Mouse (Mus musculus) kidney, postnatal 25 days (tissue): ENCODE data around the gene Plek2.

ENCODE experiments used
- DNase-seq, 2 experiments: peaks; one replicate each; pipeline ENCODE4 v3.0.0; 2021; ENCODE audit warnings: mixed read lengths in 2 of 2

Gene Plek2

DNA sequence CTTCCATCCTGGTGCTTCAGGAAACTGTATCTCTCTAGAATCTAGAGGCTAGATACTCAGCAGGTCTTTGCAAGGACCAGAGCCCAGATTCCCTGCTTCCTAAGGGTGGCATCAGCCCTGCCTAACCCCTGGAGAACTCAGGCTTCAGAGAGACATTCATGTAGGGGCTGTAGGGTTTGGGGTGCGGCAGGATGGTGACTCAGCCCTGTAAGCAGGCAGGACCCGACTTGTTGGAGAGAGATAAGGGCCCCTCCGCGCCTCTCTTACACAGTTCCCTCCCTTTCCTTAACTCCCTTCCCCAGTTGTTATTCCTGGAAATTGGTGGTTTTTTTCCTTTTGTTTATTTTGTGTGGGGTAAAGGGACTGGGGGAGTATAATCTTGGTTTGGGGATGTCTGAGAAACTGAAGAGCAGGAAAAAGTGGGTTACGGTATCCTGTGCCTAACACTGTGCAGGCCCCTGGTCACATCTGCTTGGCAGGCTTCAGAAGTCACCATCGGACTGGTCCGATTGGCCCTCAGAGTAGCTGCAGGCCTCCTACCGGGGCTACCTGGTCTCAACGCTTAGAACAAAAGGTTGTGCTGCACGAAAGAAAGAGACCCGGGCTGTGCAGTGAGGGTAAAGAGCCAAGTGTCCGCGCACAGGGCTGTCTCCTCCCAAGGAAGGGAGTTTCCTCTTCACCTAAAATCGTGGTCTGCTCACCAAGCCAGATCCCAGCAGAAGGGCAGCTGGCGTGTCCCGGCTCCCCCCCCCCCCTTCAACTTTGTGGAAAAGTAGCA is 4.1 kb upstream of the Plek2 start:
- no peak for DNase-seq

DNA sequence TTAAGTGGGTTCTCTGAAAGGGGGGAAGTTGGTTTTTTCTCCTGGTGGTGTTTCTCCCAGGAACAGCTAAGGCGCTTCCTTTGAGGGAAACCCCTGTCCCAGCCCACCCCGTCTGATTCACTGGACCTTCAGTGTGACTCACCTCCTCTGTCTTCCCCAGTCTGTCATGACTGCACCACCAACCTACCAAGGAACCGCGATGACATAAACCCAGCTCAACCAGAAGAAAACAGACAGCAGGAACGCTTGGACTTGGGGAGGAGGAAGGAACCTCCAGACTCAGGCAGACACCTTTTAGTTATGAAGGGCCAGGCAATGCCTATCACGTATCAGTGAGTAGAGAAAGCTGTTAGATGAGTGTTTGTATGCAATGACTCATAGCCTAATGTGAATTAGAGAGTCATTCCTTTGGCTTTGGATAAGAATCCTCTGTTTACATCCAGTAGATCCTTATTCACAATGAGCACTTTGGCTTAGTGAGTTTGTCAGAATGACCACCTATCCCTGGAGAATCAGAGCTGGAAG is 1.4 kb upstream of the Plek2 start:
- DNase-seq: peak in 1 of 2 experiments; percentile 9

DNA sequence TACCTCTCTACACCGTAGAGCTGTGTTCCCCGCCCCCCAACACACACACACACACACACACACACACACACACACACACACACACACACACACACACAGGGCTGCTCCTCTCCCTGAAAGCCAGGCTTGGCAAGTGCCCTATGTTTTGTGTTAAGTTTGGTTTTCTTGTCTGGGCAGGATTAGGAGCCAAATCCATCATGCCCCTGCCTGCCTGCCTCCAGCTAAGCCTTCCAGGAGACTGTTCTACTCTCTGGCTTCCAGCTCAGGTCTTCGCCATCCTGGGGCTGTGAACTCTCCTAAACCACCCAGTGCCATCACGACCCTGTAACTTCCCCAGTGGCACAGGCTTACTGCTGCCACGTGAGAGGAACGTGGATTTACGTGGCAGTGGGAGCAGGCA is 2.3 kb downstream of the Plek2 start:
- DNase-seq: no peak

DNA sequence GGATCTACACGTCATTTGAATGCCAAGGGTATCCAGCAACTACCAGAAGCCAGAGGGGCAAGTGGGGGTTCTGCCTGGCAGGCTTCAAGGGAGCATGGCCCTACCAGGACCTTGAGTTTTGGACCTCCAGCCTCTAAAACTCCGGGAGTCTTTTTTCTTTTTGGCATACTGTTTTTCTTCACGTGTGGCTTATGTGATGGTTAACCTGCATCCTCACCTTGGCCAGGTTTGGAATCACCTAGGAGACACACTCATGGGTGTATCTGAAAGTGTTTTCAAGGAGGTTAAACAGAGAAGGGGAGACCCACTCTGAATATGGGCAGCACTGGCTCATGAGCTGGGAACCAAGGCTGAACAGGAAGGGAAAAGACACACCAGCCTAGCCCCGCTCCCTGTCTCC is 3.5 kb downstream of the Plek2 start:
- no peak for DNase-seq

DNA sequence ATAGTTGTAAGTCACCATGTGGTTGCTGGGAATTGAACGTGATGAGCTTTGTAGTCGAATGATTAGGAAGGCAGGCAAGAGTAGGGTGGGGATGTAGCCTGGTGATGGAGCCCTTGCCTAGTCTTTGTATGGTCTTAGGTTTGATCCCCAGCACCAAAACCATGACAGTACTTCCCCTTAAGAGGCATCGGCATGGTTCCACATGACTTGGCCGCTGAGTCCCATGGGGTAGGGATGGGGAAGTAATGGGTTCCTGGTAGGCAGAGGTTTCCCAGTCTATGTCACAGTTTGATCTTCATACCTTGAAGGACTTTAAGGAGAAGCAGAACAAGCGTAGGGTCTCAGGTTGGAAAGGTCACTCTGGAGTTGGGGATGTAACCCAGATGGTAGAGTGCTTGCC is 5.3 kb downstream of the Plek2 start:
- DNase-seq: no peak

DNA sequence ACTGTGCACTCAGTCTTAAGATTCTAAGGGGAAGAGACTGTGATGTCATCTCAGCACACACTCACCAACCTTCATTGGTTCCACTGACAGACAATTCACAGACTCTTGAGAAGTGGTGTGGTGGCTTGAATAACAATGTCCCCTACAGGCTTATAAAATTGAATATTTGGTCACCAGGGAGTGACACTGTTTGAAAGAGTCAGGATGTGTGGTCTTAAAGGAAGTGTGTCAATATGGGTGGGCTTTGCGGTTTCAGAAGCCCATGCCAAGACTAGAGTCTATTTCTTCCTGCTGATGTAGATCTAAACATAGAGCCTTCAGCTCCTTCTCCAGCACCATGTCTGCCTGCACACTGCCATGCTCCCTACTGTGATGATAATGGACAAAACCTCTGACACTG is 8.9 kb downstream of the Plek2 start:
- DNase-seq: no peak

DNA sequence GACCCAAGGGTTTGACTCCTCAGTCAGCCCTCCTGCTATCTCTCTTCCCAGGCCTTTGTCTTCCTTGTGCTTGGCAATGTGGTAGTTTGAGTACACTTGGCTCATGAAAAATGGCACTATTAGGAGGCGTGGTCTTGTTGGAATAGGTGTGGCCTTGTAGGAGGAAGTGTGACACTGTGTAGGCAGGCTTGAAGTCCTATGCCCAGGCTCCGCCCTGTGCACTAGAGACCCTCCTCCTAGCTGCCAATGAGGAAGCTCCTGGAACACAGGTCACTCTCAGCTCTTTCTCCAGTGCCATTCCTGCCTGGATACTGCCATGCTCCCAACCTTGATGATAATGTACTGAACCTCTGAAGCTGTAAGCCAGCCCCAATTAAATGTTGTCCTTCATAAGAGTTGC is 15.6 kb downstream of the Plek2 start:
- DNase-seq: no peak

DNA sequence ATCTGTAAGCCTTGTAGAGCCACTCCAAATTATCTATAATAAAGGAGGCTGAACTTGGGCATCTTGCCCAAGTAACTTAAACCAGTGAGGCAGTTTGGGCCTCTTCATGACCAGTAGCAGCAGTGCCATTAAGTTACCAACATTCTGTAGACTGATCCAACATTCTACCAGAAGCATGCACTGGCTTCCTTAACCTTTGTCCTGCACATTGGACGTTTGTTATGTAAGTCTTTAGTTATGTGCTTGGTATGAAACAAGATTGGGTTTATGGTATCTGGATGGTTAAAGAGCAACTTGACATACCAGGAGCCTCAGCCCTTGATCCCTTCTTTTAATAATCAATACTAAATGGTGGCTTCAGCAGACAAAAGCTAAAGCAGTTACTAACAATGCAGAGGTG is 16.7 kb downstream of the Plek2 start:
- DNase-seq: no peak

DNA sequence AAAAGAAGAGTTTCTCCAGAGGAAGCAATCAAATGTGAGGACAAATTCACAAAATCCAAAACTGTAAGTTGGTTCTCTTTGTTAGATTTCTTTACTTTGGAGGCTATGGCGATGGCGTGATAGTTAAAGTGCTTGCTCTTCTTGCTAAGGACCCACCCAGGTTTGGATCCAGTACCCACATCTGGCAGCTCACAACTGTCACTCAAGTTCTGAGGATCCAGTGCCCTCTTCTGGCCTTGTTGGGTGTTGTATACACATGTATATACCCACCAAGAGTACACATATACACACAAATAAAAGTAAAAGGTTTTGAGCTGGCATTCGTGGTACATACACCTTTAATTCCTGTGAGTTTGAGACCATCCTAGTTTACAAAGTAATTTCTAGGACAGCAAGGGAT is 32.2 kb downstream of the Plek2 start:
- no peak for DNase-seq

DNA sequence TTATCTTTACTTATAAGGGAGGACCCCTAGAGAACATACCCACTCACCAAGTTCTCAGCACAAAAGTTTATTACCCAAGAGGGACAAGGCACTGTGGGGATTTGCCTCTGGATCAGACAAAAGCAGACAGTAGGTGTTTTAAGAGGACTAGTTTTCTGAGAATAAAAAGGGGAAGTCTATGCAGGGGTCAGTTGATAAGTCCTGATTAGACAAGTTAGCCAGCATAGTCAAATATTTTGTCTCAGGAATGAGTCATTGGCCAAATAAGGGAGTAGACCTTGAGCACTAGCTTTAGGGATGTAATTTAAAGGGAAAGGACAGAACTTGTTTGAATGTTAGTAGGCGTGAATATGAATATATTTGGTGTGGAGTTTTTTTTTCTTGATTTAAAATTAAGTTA is 38.6 kb downstream of the Plek2 start:
- no peak for DNase-seq

DNA sequence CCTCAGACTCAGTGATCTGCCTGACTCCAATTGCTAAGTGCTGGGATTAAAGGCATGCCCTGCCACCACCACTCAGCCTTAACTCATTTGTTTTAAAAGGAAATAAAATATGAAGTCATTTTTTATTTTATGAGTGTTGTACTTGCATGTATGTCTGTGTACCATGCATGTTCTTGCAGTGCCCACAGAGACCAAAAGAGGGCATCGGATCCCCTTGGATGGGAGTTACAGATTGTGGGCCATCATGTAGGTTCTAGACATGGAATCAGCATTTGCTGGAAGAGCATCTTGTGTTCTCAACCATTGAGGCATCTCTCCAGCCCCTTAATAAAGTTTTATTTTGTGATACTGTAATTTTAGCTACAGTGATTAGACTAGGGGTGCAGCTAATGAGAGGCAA is 41.3 kb downstream of the Plek2 start:
- DNase-seq: peak; percentile 29 to 33

DNA sequence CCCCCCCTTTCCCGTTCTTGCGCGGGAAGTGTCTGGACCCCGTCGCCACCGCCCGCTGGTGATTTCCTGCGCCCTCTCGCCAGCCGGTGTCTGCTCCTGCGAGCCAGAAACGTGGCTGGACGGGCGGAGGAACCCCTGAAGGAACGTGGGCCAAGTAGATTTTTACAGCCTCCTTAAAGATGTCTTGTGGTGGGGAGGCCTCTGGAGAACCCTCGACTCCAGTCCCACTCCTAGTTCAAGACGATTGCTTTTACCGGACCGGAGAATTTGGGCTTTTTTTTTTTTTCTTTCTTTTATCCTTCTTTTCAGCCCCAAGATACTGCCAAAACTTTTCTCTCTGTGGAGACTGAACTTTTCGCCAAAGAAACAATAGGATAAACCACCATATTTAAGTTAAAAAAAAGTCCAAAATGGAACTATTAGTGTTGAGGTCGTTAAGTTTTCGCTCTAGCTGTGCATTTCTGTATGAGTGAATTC is 44.5 kb downstream of the Plek2 start:
- DNase-seq: no peak

DNA sequence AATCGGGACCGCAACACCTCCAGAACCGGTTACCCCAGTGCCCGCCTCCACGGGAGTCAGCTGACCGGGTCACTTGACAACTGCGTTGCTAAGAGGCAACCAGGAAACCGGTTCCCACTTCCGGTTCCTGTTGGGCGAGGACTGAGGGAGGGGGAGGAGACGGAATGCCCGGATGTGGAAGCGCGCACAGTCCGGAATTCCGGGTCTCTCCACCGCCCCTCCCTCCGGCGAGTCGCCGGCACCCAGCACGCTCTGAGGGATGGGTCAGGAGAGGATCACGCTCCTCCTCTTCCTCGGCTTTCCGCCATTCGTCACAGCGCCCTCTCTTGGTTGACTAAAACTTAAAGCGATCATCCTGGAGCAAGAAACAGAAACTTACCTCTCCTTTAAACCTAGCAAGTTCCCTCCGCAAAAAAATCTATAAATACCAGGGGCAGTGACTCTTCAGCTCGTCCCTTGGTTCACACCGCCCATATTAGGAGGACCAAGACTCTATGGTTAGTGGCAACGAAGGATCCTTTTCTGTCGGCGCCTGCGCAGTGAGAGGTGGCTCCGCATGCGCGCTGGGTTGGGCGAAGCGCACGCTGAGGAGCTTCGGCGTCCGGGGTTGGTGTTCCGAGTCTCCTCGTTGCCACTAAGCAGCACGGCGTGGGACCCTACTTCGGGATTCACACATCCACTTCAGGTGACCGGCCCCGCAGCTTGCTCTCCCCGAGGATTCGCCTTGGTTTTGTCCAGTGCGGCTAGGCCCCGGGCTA is 45.1 kb downstream of the Plek2 start, which contains the start of the genes Atp6v1d and Eif2s1:
Gene Atp6v1d, minus strand, starts transcription at position 143 of the 758 bp plus-strand sequence.
Gene Eif2s1, plus strand, starts transcription at position 324 of the 758 bp plus-strand sequence.
- peak; percentile 98 to 100 for DNase-seq

DNA sequence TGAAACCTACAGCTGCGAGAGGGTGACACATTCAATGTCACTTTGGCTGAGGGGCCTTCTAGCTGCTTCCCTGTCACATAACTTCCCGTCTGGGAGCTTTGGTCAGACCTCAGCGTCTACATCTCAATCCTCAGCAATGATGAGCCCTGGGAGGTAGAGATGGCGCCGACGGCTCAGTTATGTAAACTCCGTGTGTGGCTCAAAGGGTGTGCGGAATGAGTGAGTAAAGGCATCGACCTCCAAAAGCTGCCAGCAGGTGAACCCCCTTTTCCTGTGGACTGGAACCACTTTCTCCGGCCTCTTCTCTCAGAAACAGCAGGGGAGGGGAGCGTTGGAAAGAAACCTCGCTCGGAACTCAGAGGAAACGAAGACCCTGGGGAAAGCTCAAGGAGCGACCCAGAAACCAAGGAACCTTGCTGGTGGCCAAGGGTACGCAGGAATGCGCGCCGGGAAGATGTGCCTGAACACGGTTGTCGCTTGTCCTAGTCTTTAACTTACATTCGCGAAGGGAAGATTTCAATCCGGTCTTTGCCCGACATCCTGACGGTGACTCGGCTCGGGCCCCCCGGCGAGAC is 45.8 kb downstream of the Plek2 start:
- DNase-seq: peak; percentile 31 to 60

DNA sequence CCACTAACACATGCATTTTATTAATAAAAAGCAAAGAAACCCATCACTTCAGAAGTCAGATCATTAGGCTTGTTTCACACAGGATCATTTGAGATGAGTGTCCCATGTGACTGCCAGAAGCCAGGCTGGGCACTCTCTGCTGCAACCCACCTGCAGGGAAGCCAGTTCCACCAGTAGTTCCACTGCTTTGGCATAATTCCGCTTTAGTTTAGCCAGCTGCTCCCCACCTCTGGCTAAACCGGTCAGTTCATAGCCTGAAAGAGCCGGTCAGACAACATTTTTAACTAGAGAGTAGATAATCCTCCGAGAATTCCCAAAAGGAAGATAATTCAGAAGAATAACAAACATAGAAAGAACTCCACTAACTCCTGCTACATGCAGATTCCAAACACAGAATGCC is 58.5 kb downstream of the Plek2 start:
- no peak for DNase-seq

DNA sequence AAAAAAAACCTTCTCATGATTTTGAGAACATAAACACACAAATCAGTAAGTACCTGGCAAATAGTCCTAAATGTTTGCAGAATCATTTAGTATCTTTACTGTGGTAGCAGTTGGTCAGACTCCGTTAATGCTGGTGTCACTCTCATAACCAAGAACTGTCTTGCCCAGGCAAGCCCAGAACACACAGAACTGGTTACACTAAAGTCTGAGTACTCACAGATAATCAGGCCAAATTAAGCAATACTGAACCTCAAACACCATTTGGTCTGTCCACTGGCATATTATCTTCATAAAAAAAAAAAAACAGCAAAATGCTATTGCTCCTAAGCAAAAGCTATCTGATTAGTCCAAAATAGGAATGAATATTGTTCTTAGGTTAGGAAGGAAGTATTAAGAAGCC is 64.3 kb downstream of the Plek2 start:
- DNase-seq: no peak

DNA sequence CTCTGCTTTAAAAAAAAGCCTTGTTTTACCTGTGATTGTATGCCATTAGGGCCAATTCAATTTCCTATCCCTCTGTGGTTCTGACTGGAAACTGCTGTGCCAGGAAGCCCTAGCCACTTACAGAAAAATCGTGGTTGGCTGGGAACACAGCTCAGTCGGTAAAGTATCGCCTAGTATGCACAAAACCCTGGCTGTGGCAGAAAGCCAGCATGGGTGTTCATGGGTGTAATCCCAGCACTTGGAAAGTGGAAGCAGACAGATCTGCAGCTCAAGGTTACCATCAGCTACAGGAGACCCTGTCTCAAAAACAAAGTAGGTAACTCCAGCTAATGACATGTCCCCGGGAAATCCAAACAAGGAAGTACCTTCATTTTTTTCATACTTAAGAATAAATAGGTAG is 66.9 kb downstream of the Plek2 start:
- DNase-seq: peak; percentile 44 to 55
